Mouse (Mus musculus) liver, embryonic 14.5 days (tissue): ENCODE results near the gene Zfp648.

Experiments
- CTCF ChIP-seq: IDR thresholded peaks from 2 replicates; pipeline ENCODE4 v1.5.1; 2016; ENCODE audit warnings: antibody characterized with exemption, low read depth, control low read depth
- EP300 ChIP-seq: IDR thresholded peaks from 2 replicates; pipeline ENCODE4 v1.6.1; 2016; ENCODE audit warnings: antibody characterized with exemption, low read depth

DNA sequence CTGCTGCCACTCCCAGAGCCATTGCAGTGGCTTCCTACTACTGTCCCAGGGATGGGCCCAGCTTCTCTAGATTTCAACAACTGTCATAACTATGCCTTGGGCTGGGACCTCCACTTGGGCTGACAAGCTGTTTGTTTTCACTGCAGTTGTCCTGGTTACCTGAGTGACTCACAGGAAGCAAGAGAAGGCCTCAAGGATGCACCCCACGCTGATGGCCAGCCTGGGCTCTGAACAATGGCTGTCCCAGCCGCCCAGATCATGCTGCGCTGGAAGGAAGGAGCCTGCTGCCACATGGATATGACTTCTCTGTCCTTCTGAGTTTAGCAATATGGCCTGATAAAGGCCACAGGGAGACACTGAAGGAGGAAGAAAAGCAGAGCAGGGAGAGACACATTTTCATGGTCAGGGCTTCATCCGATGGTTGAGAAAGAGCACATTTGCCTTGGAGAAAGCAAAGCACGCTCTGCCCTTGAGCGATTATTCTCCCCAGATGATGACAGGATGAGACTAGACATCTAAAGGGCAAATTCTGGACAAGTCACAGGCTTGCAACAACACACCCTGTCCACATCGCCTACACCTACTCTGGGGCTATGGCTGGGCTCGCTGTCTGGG, 22.3 kb upstream of the Zfp648 start:
- TF ChIP-seq CTCF (no peak), EP300 (no peak)
